Mouse (Mus musculus): ENCODE data around the gene Gm10300. TPM values are rescaled to one million over a fixed set of nuclear protein-coding genes. Genes with fewer than 3 reads are reported as not detected.

The Gm10300 gene
- polyA plus RNA-seq, 1 experiment from 2014 or later, result not detected

DNA sequence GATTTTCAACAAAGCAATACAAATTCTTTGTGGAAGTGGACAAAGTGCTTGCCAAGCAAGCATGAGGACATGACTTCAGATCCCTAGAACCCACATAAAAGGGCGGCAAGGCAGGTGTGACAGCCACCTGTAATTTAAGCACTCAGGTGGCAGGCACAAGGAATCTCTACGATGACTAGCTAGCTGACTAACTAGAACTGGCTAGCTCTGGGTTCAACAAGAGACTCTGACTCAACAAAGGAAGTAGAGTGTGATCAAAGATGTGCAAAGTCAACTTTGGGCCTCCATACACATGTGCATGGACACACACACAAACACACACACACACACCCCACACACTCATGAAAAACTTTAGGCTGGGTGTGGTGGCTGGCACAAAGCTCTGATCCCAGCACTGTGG is 35.0 kb upstream of the Gm10300 start:
- ATAC-seq (ENCODE audit: low FRiP score, low TSS enrichment), result peak; percentile 77
- Histone ChIP-seq H3K4me1 (replicated peaks; ENCODE audit: control insufficient read depth, insufficient read depth) (no peaks in the 10 kb centered on the region; the same call in 1 of the 2 replicates), H3K27ac (replicated peaks) (peak overlapping the region; percentile 41; the same call in 1 of the 2 replicates)

GRCm38 (mm10) chr4:132039975-132040645 is 34.4 kb upstream of the Gm10300 start:
- H3K9me3 ChIP-seq (ENCODE audit: control insufficient read depth, low read length), result no peaks in the 10 kb centered on the region
- H3K4me3 ChIP-seq (ENCODE audit: low read depth, low read length), result no peak overlapping the region
- peak overlapping the region; percentile 45; the same call in 1 of the 2 replicates for H3K27ac ChIP-seq (replicated peaks)
- H3K36me3 ChIP-seq (ENCODE audit: control insufficient read depth, insufficient read depth, low read length), result no peaks in the 10 kb centered on the region
- DNase-seq (ENCODE audit: low spot score) (no peak), ATAC-seq (ENCODE audit: low FRiP score, low TSS enrichment) (no peak)
- no peaks in the 10 kb centered on the region for H3K27me3 ChIP-seq (ENCODE audit: control insufficient read depth, insufficient read depth, low read length)
- no peak overlapping the region for H3K4me2 ChIP-seq (replicated peaks; ENCODE audit: low read depth)
- TF ChIP-seq EP300 (optimal IDR thresholded peaks at IDR 0.05), result no peak
- no peak for TF ChIP-seq CTCF (IDR thresholded peaks at IDR 0.05; ENCODE audit: low read depth)
- no peaks in the 10 kb centered on the region; the same call in 1 of the 2 replicates for H3K4me1 ChIP-seq (replicated peaks; ENCODE audit: control insufficient read depth, insufficient read depth)
- H3K9ac ChIP-seq (ENCODE audit: low read length), result no peak overlapping the region
- WGBS, result 67% methylated on average over 8 of the region's 8 CpGs

More for the DNA sequence above, 35.0 kb upstream of the Gm10300 start:
- DNase-seq (ENCODE audit: low spot score), result no peak
- H3K9ac ChIP-seq (ENCODE audit: low read length), result no peak overlapping the region
- H3K4me2 ChIP-seq (replicated peaks; ENCODE audit: low read depth), result no peak overlapping the region
- no peak overlapping the region for H3K4me3 ChIP-seq (ENCODE audit: low read depth, low read length)
- H3K27me3 ChIP-seq (ENCODE audit: control insufficient read depth, insufficient read depth, low read length), result no peaks in the 10 kb centered on the region
- H3K36me3 ChIP-seq (ENCODE audit: control insufficient read depth, insufficient read depth, low read length), result no peaks in the 10 kb centered on the region
- TF ChIP-seq CTCF (IDR thresholded peaks at IDR 0.05; ENCODE audit: low read depth) (no peak), EP300 (optimal IDR thresholded peaks at IDR 0.05) (no peak)
- H3K9me3 ChIP-seq (ENCODE audit: control insufficient read depth, low read length), result no peaks in the 10 kb centered on the region
- 60% methylated on average over 2 of the region's 2 CpGs for WGBS

DNA sequence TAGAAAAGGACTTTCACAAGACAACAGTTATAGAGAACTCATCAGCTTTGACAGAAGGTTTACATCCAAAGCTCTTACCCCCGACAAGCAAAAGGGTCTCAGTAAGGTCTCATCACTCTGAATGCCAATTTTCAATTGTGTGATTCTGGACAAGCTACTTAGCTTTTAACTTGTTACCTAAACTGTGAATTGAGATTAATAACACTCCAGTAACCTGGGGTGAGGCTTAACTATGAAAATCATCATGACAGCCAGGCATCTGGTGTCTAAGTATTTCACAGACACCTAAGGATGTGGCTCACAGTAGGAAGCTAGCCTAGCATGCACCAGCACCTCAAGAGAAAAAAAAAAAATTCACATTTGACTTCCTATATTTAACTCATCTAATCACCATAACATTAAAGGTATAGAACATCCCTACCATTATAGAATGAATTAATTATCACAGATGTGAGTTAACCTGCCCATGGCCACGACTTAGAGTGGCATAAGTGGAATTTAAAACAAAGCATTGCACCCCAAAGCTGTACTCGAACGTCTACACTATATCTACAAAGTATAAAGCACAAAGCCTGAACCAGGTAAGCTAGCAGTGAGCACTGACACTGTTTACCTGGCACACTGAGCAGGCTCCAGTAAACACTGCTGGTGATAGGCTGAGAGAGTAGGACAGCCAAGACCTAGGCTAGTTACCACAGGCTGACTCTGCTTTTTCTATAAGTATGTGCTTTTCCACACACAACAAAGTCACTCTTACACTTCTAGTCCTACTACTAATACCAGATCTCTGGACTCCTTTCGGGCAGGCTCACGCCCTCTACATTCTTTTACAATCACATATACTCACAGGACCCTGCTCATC is 32.8 kb upstream of the Gm10300 start:
- H3K4me2 ChIP-seq (replicated peaks; ENCODE audit: low read depth), result no peak overlapping the region
- no peak overlapping the region for H3K9ac ChIP-seq (ENCODE audit: low read length)
- no peak overlapping the region for H3K4me3 ChIP-seq (ENCODE audit: low read depth, low read length)
- no peaks in the 10 kb centered on the region; the same call in 1 of the 2 replicates for H3K4me1 ChIP-seq (replicated peaks; ENCODE audit: control insufficient read depth, insufficient read depth)
- WGBS, result 59% methylated on average over 6 of the region's 6 CpGs
- no peaks in the 10 kb centered on the region for H3K27me3 ChIP-seq (ENCODE audit: control insufficient read depth, insufficient read depth, low read length)
- no peak for DNase-seq (ENCODE audit: low spot score)
- H3K9me3 ChIP-seq (ENCODE audit: control insufficient read depth, low read length), result no peaks in the 10 kb centered on the region
- no peak overlapping the region for H3K27ac ChIP-seq (replicated peaks)
- peak; percentile 60; the same call in 1 of the 2 replicates for ATAC-seq (ENCODE audit: low FRiP score, low TSS enrichment)
- TF ChIP-seq EP300 (optimal IDR thresholded peaks at IDR 0.05), result no peak
- no peak for TF ChIP-seq CTCF (IDR thresholded peaks at IDR 0.05; ENCODE audit: low read depth)
- H3K36me3 ChIP-seq (ENCODE audit: control insufficient read depth, insufficient read depth, low read length), result no peaks in the 10 kb centered on the region

DNA sequence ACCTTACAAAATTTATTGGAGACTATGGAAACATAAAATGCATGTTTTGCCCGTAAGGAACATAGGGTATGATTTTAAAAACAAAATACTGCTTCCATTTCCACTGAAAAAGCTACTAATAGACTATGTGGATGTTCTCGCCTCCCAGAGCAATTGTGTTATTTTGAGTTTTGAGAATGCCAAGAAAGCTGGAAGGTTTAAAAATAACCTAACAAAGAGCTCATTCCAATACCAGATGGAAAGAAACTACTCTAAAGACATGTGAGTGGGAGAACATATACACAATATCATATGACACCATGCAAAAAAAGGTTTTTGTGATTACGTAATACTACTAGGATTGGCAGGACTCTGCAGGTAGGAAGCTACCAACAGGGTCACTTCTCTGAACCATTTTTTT is 30.8 kb upstream of the Gm10300 start:
- H3K27ac ChIP-seq (replicated peaks), result no peak overlapping the region
- no peak overlapping the region for H3K4me2 ChIP-seq (replicated peaks; ENCODE audit: low read depth)
- H3K4me1 ChIP-seq (replicated peaks; ENCODE audit: control insufficient read depth, insufficient read depth), result no peaks in the 10 kb centered on the region; the same call in 1 of the 2 replicates
- H3K9me3 ChIP-seq (ENCODE audit: control insufficient read depth, low read length), result no peaks in the 10 kb centered on the region
- H3K27me3 ChIP-seq (ENCODE audit: control insufficient read depth, insufficient read depth, low read length), result no peaks in the 10 kb centered on the region
- H3K9ac ChIP-seq (ENCODE audit: low read length), result no peak overlapping the region
- 73% methylated on average over 3 of the region's 3 CpGs for WGBS
- no peak for TF ChIP-seq EP300 (optimal IDR thresholded peaks at IDR 0.05)
- TF ChIP-seq CTCF (IDR thresholded peaks at IDR 0.05; ENCODE audit: low read depth), result no peak
- H3K36me3 ChIP-seq (ENCODE audit: control insufficient read depth, insufficient read depth, low read length), result no peaks in the 10 kb centered on the region
- no peak overlapping the region for H3K4me3 ChIP-seq (ENCODE audit: low read depth, low read length)
- no peak for ATAC-seq (ENCODE audit: low FRiP score, low TSS enrichment)
- DNase-seq (ENCODE audit: low spot score), result no peak

- H3K27ac ChIP-seq (replicated peaks), result peak overlapping the region; percentile 81
- H3K9ac ChIP-seq (ENCODE audit: low read length), result peak overlapping the region; percentile 91
- peak overlapping the region; percentile 79 for H3K4me3 ChIP-seq (ENCODE audit: low read depth, low read length)
- no peaks in the 10 kb centered on the region for H3K9me3 ChIP-seq (ENCODE audit: control insufficient read depth, low read length)
- H3K36me3 ChIP-seq (ENCODE audit: control insufficient read depth, insufficient read depth, low read length), result no peaks in the 10 kb centered on the region
- WGBS, result 1% methylated on average over 72 of the region's 95 CpGs
- no peak for TF ChIP-seq CTCF (IDR thresholded peaks at IDR 0.05; ENCODE audit: low read depth)
- TF ChIP-seq EP300 (optimal IDR thresholded peaks at IDR 0.05), result no peak
- no peaks in the 10 kb centered on the region for H3K27me3 ChIP-seq (ENCODE audit: control insufficient read depth, insufficient read depth, low read length)
- no peaks in the 10 kb centered on the region for H3K4me1 ChIP-seq (replicated peaks; ENCODE audit: control insufficient read depth, insufficient read depth)
- ATAC-seq (ENCODE audit: low FRiP score, low TSS enrichment), result peak; percentile 54
- H3K4me2 ChIP-seq (replicated peaks; ENCODE audit: low read depth), result peak overlapping the region; percentile 100
- peak; percentile 45 for DNase-seq (ENCODE audit: low spot score)
Observed at GRCm38 (mm10) chr4:132048011-132048991, 26.2 kb upstream of the Gm10300 start.

All from stomach, postnatal 0 days (tissue).